Mouse (Mus musculus) forebrain, embryonic 14.5 days (tissue): Measurements from ENCODE around the gene Gm28308. TPM values are rescaled to one million over a fixed set of nuclear protein-coding genes. Genes with fewer than 3 reads are reported as not detected.

ENCODE experiments used
- ATAC-seq: fragments of 200-750 bp; cut with Nextera tagmentation; 2 replicates; pipeline ENCODE4 v1.8.0; 2017; ENCODE audit warnings: mild to moderate bottlenecking, moderate library complexity
- DNase-seq: peaks from one replicate; pipeline ENCODE4 v3.0.0-alpha.2; 2015; ENCODE audit warnings: low spot score
- H3K27ac ChIP-seq: fragments of 300-500 bp; sonication (generic); 2 replicates; pipeline ENCODE4 v1.5.1; 2014; ENCODE audit warnings: low read depth, mild to moderate bottlenecking, control low read depth, low read length, moderate library complexity
- H3K27me3 ChIP-seq: fragments of 300-500 bp; sonication (generic); replicated peaks from 2 replicates; pipeline ENCODE4 v1.6.1; 2014; ENCODE audit warnings: low read length, control low read depth, mixed read lengths; ENCODE audit not compliant: control insufficient read depth, insufficient read depth
- H3K36me3 ChIP-seq: fragments of 300-500 bp; sonication (generic); 2 replicates; pipeline ENCODE4 v1.6.1; 2014; ENCODE audit warnings: low read length, control low read depth; ENCODE audit not compliant: control insufficient read depth, insufficient read depth
- H3K4me1 ChIP-seq: fragments of 300-500 bp; sonication (generic); 2 replicates; pipeline ENCODE4 v1.6.1; 2014; ENCODE audit warnings: antibody characterized with exemption, low read length, control low read depth; ENCODE audit not compliant: control insufficient read depth, insufficient read depth
- H3K4me2 ChIP-seq: fragments of 300-500 bp; sonication (generic); 2 replicates; pipeline ENCODE4 v1.6.1; 2014; ENCODE audit warnings: mild to moderate bottlenecking, control low read depth, low read length
- H3K4me3 ChIP-seq: fragments of 300-500 bp; sonication (generic); 2 replicates; pipeline ENCODE4 v1.5.1; 2014; ENCODE audit warnings: low read depth, low read length, control low read depth
- H3K9ac ChIP-seq: fragments of 300-500 bp; sonication (generic); 2 replicates; pipeline ENCODE4 v1.6.1; 2014; ENCODE audit warnings: mild to moderate bottlenecking, low read length, control low read depth, moderate library complexity
- H3K9me3 ChIP-seq: fragments of 300-500 bp; sonication (generic); replicated peaks from 2 replicates; pipeline ENCODE4 v1.6.1; 2016; ENCODE audit warnings: low read length, control low read depth, mixed read lengths; ENCODE audit not compliant: control insufficient read depth
- WGBS: fragments of 180-500 bp; shearing (Covaris S2); extraction: QIAGEN DNeasy Blood & Tissue Kit; methylation state at CpG from one replicate; pipeline ENCODE4 v1.1.7; 2014; 5-methylcytosine and 5-hydroxymethylcytosine counted together
- polyA plus RNA-seq: library from polyadenylated mRNA; unstranded; fragments of >200 nt; fragmentation: Nextera tagmentation; extraction: Ambion mirVana; gene quantifications from 2 replicates; pipeline ENCODE4 v1.2.1, GENCODE M21; 2014

Gm28308 gene
- polyA plus RNA-seq, 1 experiment from 2014 or later = not detected

DNA sequence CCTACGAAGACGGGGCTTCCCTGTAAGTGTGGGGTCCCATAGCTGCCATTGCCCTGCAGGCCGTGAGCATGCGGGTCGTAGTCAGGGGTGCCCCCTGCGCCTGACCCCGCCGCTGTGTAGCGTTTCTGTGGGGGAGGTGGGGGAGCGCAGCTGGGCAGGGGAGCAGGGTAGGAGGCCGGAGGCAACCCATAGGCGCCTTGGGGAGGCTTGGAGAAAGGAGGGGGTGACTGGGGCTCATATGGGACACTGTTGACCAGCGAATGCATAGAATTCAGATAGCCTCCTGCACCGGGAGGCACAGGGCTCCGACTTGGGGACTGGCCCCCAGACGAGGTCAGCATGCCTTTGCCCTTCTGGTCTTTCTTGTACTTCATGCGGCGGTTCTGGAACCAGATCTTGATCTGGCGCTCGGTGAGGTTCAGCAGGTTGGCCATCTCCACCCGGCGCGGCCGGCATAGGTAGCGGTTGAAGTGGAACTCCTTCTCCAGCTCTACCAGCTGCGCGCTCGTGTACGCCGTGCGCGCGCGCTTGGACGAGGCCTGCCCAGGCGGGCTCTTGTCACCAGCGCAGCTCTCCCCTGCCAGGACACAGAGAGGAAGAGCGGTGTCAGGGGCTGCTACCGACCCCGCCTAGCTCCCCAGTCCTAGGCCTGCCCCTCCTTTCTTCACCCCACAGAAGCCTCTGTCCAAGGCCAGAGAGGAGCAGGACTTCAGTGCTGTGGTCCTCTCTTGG lies 42.8 kb downstream of the Gm28308 start:
- Histone ChIP-seq H3K9me3 (no peaks in the 10 kb centered on the region), H3K9ac (no peak overlapping the region), H3K27me3 (peaks cover 96% of the 10 kb centered on the region), H3K4me2 (no peak overlapping the region), H3K4me3 (no peak overlapping the region), H3K4me1 (no peaks in the 10 kb centered on the region), H3K36me3 (no peaks in the 10 kb centered on the region), H3K27ac (no peak overlapping the region)
- DNase-seq (no peak), ATAC-seq (no peak)
- under 1% methylated on average over 40 of the region's 40 CpGs for WGBS

- H3K27ac ChIP-seq = no peak overlapping the region
These were observed 43.5 kb downstream of the Gm28308 start for GRCm38 (mm10) chr6:52169499-52170165.

GRCm38 (mm10) chr6:52168191-52169055 lies 44.7 kb downstream of the Gm28308 start:
- Histone ChIP-seq H3K27ac (no peak overlapping the region), H3K9ac (no peak overlapping the region), H3K9me3 (no peaks in the 10 kb centered on the region), H3K4me3 (no peak overlapping the region), H3K4me1 (no peaks in the 10 kb centered on the region), H3K36me3 (no peaks in the 10 kb centered on the region), H3K4me2 (no peak overlapping the region), H3K27me3 (peaks cover 96% of the 10 kb centered on the region)
- DNase-seq (peak; percentile 49), ATAC-seq (no peak)
- WGBS = 1% methylated on average over 42 of the region's 42 CpGs

More at GRCm38 (mm10) chr6:52169499-52170165, 43.5 kb downstream of the Gm28308 start:
- Histone ChIP-seq H3K36me3 (no peaks in the 10 kb centered on the region), H3K9ac (no peak overlapping the region), H3K4me3 (no peak overlapping the region), H3K9me3 (no peaks in the 10 kb centered on the region), H3K27me3 (peaks cover 96% of the 10 kb centered on the region), H3K4me2 (no peak overlapping the region), H3K4me1 (no peaks in the 10 kb centered on the region)
- 3% methylated on average over 16 of the region's 16 CpGs for WGBS
- DNase-seq = no peak
- ATAC-seq = no peak

- no peak overlapping the region for H3K9ac ChIP-seq
- DNase-seq (no peak), ATAC-seq (no peak)
- no peak overlapping the region for H3K4me3 ChIP-seq
- no peaks in the 10 kb centered on the region for H3K4me1 ChIP-seq
- no peaks in the 10 kb centered on the region for H3K9me3 ChIP-seq
- no peak overlapping the region for H3K27ac ChIP-seq
- no peaks in the 10 kb centered on the region for H3K36me3 ChIP-seq
- under 1% methylated on average over 14 of the region's 14 CpGs for WGBS
- H3K4me2 ChIP-seq = no peak overlapping the region
- peaks cover 96% of the 10 kb centered on the region for H3K27me3 ChIP-seq
These were observed 45.4 kb downstream of the Gm28308 start for GRCm38 (mm10) chr6:52167736-52168161.

GRCm38 (mm10) chr6:52167176-52167575 lies 46.0 kb downstream of the Gm28308 start:
- Histone ChIP-seq H3K27me3 (peaks cover 95% of the 10 kb centered on the region), H3K36me3 (no peaks in the 10 kb centered on the region), H3K9ac (no peak overlapping the region), H3K9me3 (no peaks in the 10 kb centered on the region), H3K4me1 (no peaks in the 10 kb centered on the region), H3K4me3 (no peak overlapping the region), H3K4me2 (no peak overlapping the region), H3K27ac (no peak overlapping the region)
- WGBS = 3% methylated on average over 1 of the region's 1 CpGs
- no peak for DNase-seq
- no peak for ATAC-seq

- Histone ChIP-seq H3K27me3 (peaks cover 95% of the 10 kb centered on the region), H3K9ac (no peak overlapping the region), H3K4me1 (no peaks in the 10 kb centered on the region), H3K4me2 (no peak overlapping the region), H3K4me3 (no peak overlapping the region), H3K9me3 (no peaks in the 10 kb centered on the region), H3K36me3 (no peaks in the 10 kb centered on the region), H3K27ac (no peak overlapping the region)
- WGBS = 3% methylated on average over 4 of the region's 4 CpGs
- ATAC-seq = no peak
- no peak for DNase-seq
These were observed 46.6 kb downstream of the Gm28308 start for GRCm38 (mm10) chr6:52166431-52167077.

DNA sequence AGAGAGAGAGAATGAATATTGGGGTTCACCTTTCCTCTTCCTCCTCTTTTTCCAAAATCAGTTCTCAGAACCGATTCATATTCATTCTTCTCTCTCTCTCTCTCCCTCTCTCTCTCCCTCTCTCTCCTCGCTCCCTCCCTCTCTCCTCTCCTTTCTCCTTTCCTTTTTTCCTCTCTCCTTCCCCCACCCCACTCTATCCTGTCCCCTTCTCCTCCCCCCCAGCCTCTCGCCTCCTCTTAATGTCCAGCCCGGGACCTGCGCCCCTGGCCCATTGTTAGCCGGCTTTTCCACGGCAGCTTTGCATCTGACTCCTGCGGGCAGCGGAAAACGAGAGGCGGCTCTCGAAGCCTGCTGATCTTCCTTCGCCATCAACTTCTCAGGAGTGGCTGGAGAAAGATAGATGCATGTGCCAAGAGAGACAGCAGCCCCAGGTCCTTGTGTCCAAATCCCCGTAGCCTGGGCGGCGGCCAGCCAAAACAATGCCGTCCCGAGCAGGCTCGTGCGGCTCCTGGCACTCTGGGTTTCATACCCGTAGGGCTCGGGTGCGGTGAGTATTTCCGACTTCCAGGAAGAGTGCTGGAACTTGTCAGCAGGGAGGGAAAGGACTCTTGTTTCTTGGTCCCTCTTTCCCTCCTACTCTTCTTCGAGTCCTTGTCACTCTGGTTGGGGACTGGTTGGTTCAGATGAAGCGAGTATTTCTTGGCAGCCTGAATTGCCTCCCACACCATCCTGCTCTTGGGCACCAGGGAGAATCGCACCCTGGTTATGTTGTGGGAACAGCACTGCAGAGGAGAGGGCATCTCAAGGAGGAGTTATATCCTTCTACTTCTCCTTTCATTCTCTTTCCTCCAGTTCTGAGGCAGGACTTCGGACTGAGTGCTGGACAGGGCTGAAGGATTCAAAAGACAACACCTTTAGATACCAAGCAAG lies 47.4 kb downstream of the Gm28308 start:
- no peak overlapping the region for H3K4me2 ChIP-seq
- no peak for DNase-seq
- H3K9me3 ChIP-seq = no peaks in the 10 kb centered on the region
- no peak overlapping the region for H3K27ac ChIP-seq
- under 1% methylated on average over 28 of the region's 28 CpGs for WGBS
- H3K4me3 ChIP-seq = no peak overlapping the region
- H3K27me3 ChIP-seq = peaks cover 92% of the 10 kb centered on the region
- no peak overlapping the region for H3K9ac ChIP-seq
- H3K36me3 ChIP-seq = no peaks in the 10 kb centered on the region
- ATAC-seq = no peak
- no peaks in the 10 kb centered on the region for H3K4me1 ChIP-seq
